Mouse (Mus musculus): Measurements from ENCODE around the gene Arid3a. TPM values are rescaled to one million over a fixed set of nuclear protein-coding genes. Genes with fewer than 3 reads are reported as not detected.
A peak's percentile ranks its signal among the peaks of the same experiment; 100 is the strongest.

The Arid3a gene
- total and polyA plus RNA-seq, 2 experiments: 0.37 to 0.69 TPM

GRCm38 (mm10) chr10:79920958-79921535 lies 5.8 kb upstream of the Arid3a start, which contains the start of gene R3hdm4:
TSS of gene R3hdm4 (minus strand) at chr10:79921208.
- no peak within 1 kb of the TSS for H3K4me3 ChIP-seq (ENCODE audit: insufficient read depth, low read depth, low read length)
- TF ChIP-seq CTCF (IDR thresholded peaks at IDR 0.05; ENCODE audit: low read depth, low read length) (no peak), POLR2A (IDR thresholded peaks at IDR 0.05; ENCODE audit: extremely low read depth, insufficient read depth, low read length) (no peak)
- peaks cover 12% of the 10 kb centered on the region for H3K27me3 ChIP-seq (ENCODE audit: control insufficient read depth, insufficient read depth, low read length)
- WGBS: 12% methylated on average over 41 of the region's 41 CpGs
- no peak for DNase-seq (ENCODE audit: extremely low read depth, low read depth, low spot score)
- H3K27ac ChIP-seq (replicated peaks; ENCODE audit: insufficient read depth, low read depth, low read length): no peak within 1 kb of the TSS
- no peaks in the 10 kb centered on the region for H3K36me3 ChIP-seq (ENCODE audit: control insufficient read depth, insufficient read depth, low read length)
- peaks cover 1% of the 10 kb centered on the region for H3K4me1 ChIP-seq (ENCODE audit: control insufficient read depth, insufficient read depth, low read length)
- no peak within 1 kb of the TSS for H3K9ac ChIP-seq (ENCODE audit: low read depth, low read length)
- H3K79me2 ChIP-seq (ENCODE audit: control insufficient read depth, insufficient read depth, low read length): peaks cover 6% of the 10 kb centered on the region; the same call in 1 of the 2 replicates

DNA sequence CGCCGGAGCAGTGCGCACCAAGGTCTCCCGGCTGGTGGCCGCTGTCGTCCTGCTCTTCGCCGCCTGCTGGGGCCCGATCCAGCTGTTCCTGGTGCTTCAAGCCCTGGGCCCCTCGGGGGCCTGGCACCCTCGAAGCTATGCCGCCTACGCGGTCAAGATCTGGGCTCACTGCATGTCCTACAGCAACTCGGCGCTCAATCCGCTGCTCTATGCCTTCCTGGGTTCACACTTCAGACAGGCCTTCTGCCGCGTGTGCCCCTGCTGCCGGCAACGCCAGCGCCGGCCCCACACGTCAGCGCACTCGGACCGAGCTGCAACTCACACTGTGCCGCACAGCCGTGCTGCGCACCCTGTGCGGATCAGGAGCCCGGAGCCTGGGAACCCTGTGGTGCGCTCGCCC lies 5.3 kb upstream of the Arid3a start:
- Histone ChIP-seq H3K4me3 (ENCODE audit: insufficient read depth, low read depth, low read length) (no peak overlapping the region), H3K9ac (ENCODE audit: low read depth, low read length) (no peak overlapping the region), H3K4me1 (ENCODE audit: control insufficient read depth, insufficient read depth, low read length) (peaks cover 5% of the 10 kb centered on the region), H3K36me3 (ENCODE audit: control insufficient read depth, insufficient read depth, low read length) (no peaks in the 10 kb centered on the region), H3K27me3 (ENCODE audit: control insufficient read depth, insufficient read depth, low read length) (peaks cover 12% of the 10 kb centered on the region), H3K27ac (replicated peaks; ENCODE audit: insufficient read depth, low read depth, low read length) (no peak overlapping the region), H3K79me2 (ENCODE audit: control insufficient read depth, insufficient read depth, low read length) (peaks cover under 1% of the 10 kb centered on the region; the same call in 1 of the 2 replicates)
- TF ChIP-seq CTCF (IDR thresholded peaks at IDR 0.05; ENCODE audit: low read depth, low read length) (no peak), POLR2A (IDR thresholded peaks at IDR 0.05; ENCODE audit: extremely low read depth, insufficient read depth, low read length) (no peak)
- no peak for DNase-seq (ENCODE audit: extremely low read depth, low read depth, low spot score)
- WGBS: 23% methylated on average over 34 of the region's 34 CpGs

GRCm38 (mm10) chr10:79924998-79925784 lies 1.7 kb upstream of the Arid3a start:
- no peak overlapping the region for H3K9ac ChIP-seq (ENCODE audit: low read depth, low read length)
- DNase-seq (ENCODE audit: extremely low read depth, low read depth, low spot score): peak; percentile 54
- H3K79me2 ChIP-seq (ENCODE audit: control insufficient read depth, insufficient read depth, low read length): no peaks in the 10 kb centered on the region
- H3K36me3 ChIP-seq (ENCODE audit: control insufficient read depth, insufficient read depth, low read length): no peaks in the 10 kb centered on the region
- peaks cover 8% of the 10 kb centered on the region for H3K4me1 ChIP-seq (ENCODE audit: control insufficient read depth, insufficient read depth, low read length)
- 13% methylated on average over 29 of the region's 29 CpGs for WGBS
- H3K27ac ChIP-seq (replicated peaks; ENCODE audit: insufficient read depth, low read depth, low read length): no peak overlapping the region
- peaks cover 10% of the 10 kb centered on the region for H3K27me3 ChIP-seq (ENCODE audit: control insufficient read depth, insufficient read depth, low read length)
- no peak for TF ChIP-seq POLR2A (IDR thresholded peaks at IDR 0.05; ENCODE audit: extremely low read depth, insufficient read depth, low read length)
- TF ChIP-seq CTCF (IDR thresholded peaks at IDR 0.05; ENCODE audit: low read depth, low read length): peak; percentile 100
- H3K4me3 ChIP-seq (ENCODE audit: insufficient read depth, low read depth, low read length): no peak overlapping the region

DNA sequence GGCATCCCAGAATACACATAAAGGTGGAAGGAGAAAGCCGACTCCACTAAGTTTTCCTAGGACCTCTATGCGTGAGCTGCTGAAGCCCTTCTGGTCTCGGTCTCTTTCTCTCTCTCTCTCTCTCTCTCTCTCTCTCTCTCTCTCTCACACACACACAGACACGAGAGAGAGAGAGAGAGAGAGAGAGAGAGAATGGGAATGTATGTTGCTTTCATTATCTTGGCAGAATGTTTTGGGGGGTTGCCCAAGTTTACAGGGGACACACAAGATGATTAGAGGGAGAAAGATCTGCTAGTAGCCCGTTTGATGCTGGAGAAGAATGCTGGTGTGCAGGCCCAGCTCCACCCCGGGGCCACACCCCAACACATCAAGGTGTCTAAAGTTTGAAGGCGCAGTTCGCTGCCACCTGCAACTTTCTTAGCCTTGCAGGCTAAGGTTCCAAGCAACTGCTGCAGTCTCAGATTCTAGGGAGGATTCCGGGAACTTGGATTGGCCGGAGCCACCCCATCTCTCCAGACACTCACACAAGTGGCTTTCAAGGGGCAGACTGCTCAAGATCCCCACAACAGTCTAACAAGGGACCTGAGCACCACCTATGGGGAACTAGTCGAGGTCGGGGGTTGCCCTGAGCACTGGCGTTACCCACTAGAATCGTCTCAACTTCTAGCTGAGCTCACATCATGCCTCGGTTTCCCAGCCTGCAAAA lies 905 bp upstream of the Arid3a start:
- Histone ChIP-seq H3K36me3 (ENCODE audit: control insufficient read depth, insufficient read depth, low read length) (no peaks in the 10 kb centered on the region), H3K4me3 (ENCODE audit: insufficient read depth, low read depth, low read length) (peak overlapping the region; percentile 88), H3K79me2 (ENCODE audit: control insufficient read depth, insufficient read depth, low read length) (no peaks in the 10 kb centered on the region), H3K9ac (ENCODE audit: low read depth, low read length) (peak overlapping the region; percentile 75), H3K27me3 (ENCODE audit: control insufficient read depth, insufficient read depth, low read length) (peaks cover 3% of the 10 kb centered on the region), H3K27ac (replicated peaks; ENCODE audit: insufficient read depth, low read depth, low read length) (no peak overlapping the region), H3K4me1 (ENCODE audit: control insufficient read depth, insufficient read depth, low read length) (peaks cover 8% of the 10 kb centered on the region)
- 31% methylated on average over 14 of the region's 15 CpGs for WGBS
- TF ChIP-seq POLR2A (IDR thresholded peaks at IDR 0.05; ENCODE audit: extremely low read depth, insufficient read depth, low read length) (no peak), CTCF (IDR thresholded peaks at IDR 0.05; ENCODE audit: low read depth, low read length) (no peak)
- DNase-seq (ENCODE audit: extremely low read depth, low read depth, low spot score): no peak

- under 1% methylated on average over 54 of the region's 54 CpGs for WGBS
- H3K4me1 ChIP-seq (ENCODE audit: control insufficient read depth, insufficient read depth, low read length): peaks cover 8% of the 10 kb centered on the region
Measured at GRCm38 (mm10) chr10:79927324-79928029, 634 bp downstream of the Arid3a start.

More at GRCm38 (mm10) chr10:79927324-79928029, 634 bp downstream of the Arid3a start:
- Histone ChIP-seq H3K27me3 (ENCODE audit: control insufficient read depth, insufficient read depth, low read length) (no peaks in the 10 kb centered on the region), H3K9ac (ENCODE audit: low read depth, low read length) (peak overlapping the region; percentile 87), H3K79me2 (ENCODE audit: control insufficient read depth, insufficient read depth, low read length) (no peaks in the 10 kb centered on the region), H3K4me3 (ENCODE audit: insufficient read depth, low read depth, low read length) (peak overlapping the region; percentile 88), H3K27ac (replicated peaks; ENCODE audit: insufficient read depth, low read depth, low read length) (peak overlapping the region; percentile 31), H3K36me3 (ENCODE audit: control insufficient read depth, insufficient read depth, low read length) (no peaks in the 10 kb centered on the region)
- TF ChIP-seq CTCF (IDR thresholded peaks at IDR 0.05; ENCODE audit: low read depth, low read length) (peak; percentile 11; the same call in 1 of the 2 replicates), POLR2A (IDR thresholded peaks at IDR 0.05; ENCODE audit: extremely low read depth, insufficient read depth, low read length) (no peak)
- DNase-seq (ENCODE audit: extremely low read depth, low read depth, low spot score): no peak

Data from liver, adult 2 months (tissue).